Mouse (Mus musculus) CH12.LX (cell line): Measurements from ENCODE around the gene Stk32c. TPM values are rescaled to one million over a fixed set of nuclear protein-coding genes. Genes with fewer than 3 reads are reported as not detected.

Experiments
- DNase-seq: peaks from one replicate; pipeline ENCODE4 v3.0.0-alpha.2; 2013; ENCODE audit errors: extremely low read depth
- H3K27ac ChIP-seq: 2 replicates; pipeline ENCODE4 v1.5.1; 2012; ENCODE audit warnings: low read depth, mild to moderate bottlenecking, control low read depth, moderate library complexity; ENCODE audit not compliant: insufficient read depth
- H3K27me3 ChIP-seq: replicated peaks from 2 replicates; pipeline ENCODE3; 2012; ENCODE audit warnings: inconsistent platforms
- H3K36me3 ChIP-seq, 2 experiments: replicated peaks in 1 of 2; 2 replicates each; pipeline versions ENCODE3 to v1.6.1; 2012; ENCODE audit warnings: inconsistent platforms in 1 of 2, low read length in 1 of 2, mild to moderate bottlenecking in 1 of 2, mixed read lengths in 1 of 2, moderate library complexity in 1 of 2; ENCODE audit not compliant: control insufficient read depth in 1 of 2, insufficient read depth in 1 of 2
- H3K4me1 ChIP-seq, 2 experiments: 2 replicates each; pipeline ENCODE4 v1.6.1; 2012; ENCODE audit warnings: inconsistent platforms in 1 of 2, moderate library complexity in 1 of 2; ENCODE audit not compliant: insufficient read depth in 2 of 2, control insufficient read depth in 1 of 2
- H3K4me2 ChIP-seq: 2 replicates; pipeline ENCODE4 v1.6.1; 2012; ENCODE audit warnings: low read depth, mild to moderate bottlenecking, control low read depth; ENCODE audit not compliant: poor library complexity, insufficient read depth, severe bottlenecking
- H3K4me3 ChIP-seq, 3 experiments: fragments of 150-350 bp in 1 of 3; sonication (generic) in 1 of 3; replicated peaks in 1 of 3; 2 replicates each; pipeline versions ENCODE3 to v1.5.1; 2011 to 2012; ENCODE audit warnings: low read depth in 2 of 3, low read length in 2 of 3, mild to moderate bottlenecking in 2 of 3, moderate library complexity in 2 of 3, control low read depth in 1 of 3, improper control_type of control experiment in 1 of 3, inconsistent platforms in 1 of 3, mixed read lengths in 1 of 3; ENCODE audit not compliant: poor library complexity in 1 of 3
- H3K79me2 ChIP-seq: replicated peaks from 2 replicates; pipeline ENCODE4 v1.6.1; 2012; ENCODE audit warnings: mild to moderate bottlenecking, moderate library complexity; ENCODE audit not compliant: control insufficient read depth, poor library complexity, insufficient read depth, severe bottlenecking; ENCODE audit errors: extremely low read depth
- H3K9ac ChIP-seq: 2 replicates; pipeline ENCODE4 v1.6.1; 2012; ENCODE audit warnings: low read depth, mild to moderate bottlenecking, control low read depth, moderate library complexity; ENCODE audit not compliant: insufficient read depth
- H3K9me3 ChIP-seq: replicated peaks from 2 replicates; pipeline ENCODE3; 2012; ENCODE audit warnings: low read length, inconsistent platforms, mixed read lengths
- BHLHE40 ChIP-seq: IDR thresholded peaks from 2 replicates; pipeline ENCODE4 v1.6.1; 2011; ENCODE audit warnings: mild to moderate bottlenecking, low read depth, low read length, improper control_type of control experiment
- CHD1 ChIP-seq: IDR thresholded peaks from 2 replicates; pipeline ENCODE4 v1.6.1; 2012; ENCODE audit warnings: low read depth, low read length, improper control_type of control experiment, inconsistent platforms
- CHD2 ChIP-seq: IDR thresholded peaks from 2 replicates; pipeline ENCODE4 v1.6.1; 2011; ENCODE audit warnings: low read length, improper control_type of control experiment
- CTCF ChIP-seq, 2 experiments: IDR thresholded peaks in 1 of 2; conservative IDR thresholded peaks in 1 of 2; 2 replicates each; pipeline ENCODE4 v1.5.1; 2011 to 2012; ENCODE audit warnings: low read depth in 2 of 2, low read length in 2 of 2, improper control_type of control experiment in 1 of 2, inconsistent platforms in 1 of 2, mild to moderate bottlenecking in 1 of 2, moderate library complexity in 1 of 2
- E2F4 ChIP-seq: IDR thresholded peaks from 2 replicates; pipeline ENCODE4 v1.6.1; 2011; ENCODE audit warnings: low read depth, low read length, improper control_type of control experiment; ENCODE audit not compliant: insufficient replicate concordance
- ELF1 ChIP-seq: IDR thresholded peaks from 2 replicates; pipeline ENCODE4 v1.6.1; 2014; ENCODE audit warnings: low read depth, mild to moderate bottlenecking, inconsistent platforms, low read length, improper control_type of control experiment
- EP300 ChIP-seq: IDR thresholded peaks from 2 replicates; pipeline ENCODE4 v1.6.1; 2011; ENCODE audit warnings: low read length, improper control_type of control experiment
- ETS1 ChIP-seq: conservative IDR thresholded peaks from 2 replicates; pipeline ENCODE4 v1.6.1; 2012; ENCODE audit warnings: low read depth, mild to moderate bottlenecking, inconsistent platforms, low read length, improper control_type of control experiment, moderate library complexity
- GABPA ChIP-seq: IDR thresholded peaks from 2 replicates; pipeline ENCODE4 v1.6.1; 2012; ENCODE audit warnings: low read depth, low read length, improper control_type of control experiment, inconsistent platforms; ENCODE audit not compliant: insufficient replicate concordance
- HCFC1 ChIP-seq: IDR thresholded peaks from 2 replicates; pipeline ENCODE4 v1.6.1; 2012; ENCODE audit warnings: low read depth, mild to moderate bottlenecking, inconsistent platforms, low read length, improper control_type of control experiment
- IRF4 ChIP-seq: IDR thresholded peaks from 2 replicates; pipeline ENCODE4 v1.6.1; 2014; ENCODE audit warnings: low read depth, mild to moderate bottlenecking, inconsistent platforms, low read length, improper control_type of control experiment
- JUN ChIP-seq: IDR thresholded peaks from 2 replicates; pipeline ENCODE4 v1.6.1; 2011; ENCODE audit warnings: low read depth, mild to moderate bottlenecking, low read length, improper control_type of control experiment, moderate library complexity; ENCODE audit not compliant: insufficient read depth
- JUND ChIP-seq: conservative IDR thresholded peaks from 2 replicates; pipeline ENCODE4 v1.6.1; 2011; ENCODE audit warnings: low read depth, low read length, improper control_type of control experiment
- KAT2A ChIP-seq: IDR thresholded peaks from 2 replicates; pipeline ENCODE4 v1.6.1; 2012; ENCODE audit warnings: low read length, improper control_type of control experiment, inconsistent platforms; ENCODE audit not compliant: insufficient replicate concordance
- MAFK ChIP-seq: IDR thresholded peaks from 2 replicates; pipeline ENCODE4 v1.6.1; 2011; ENCODE audit warnings: low read length, improper control_type of control experiment; ENCODE audit not compliant: insufficient replicate concordance
- MAX ChIP-seq: IDR thresholded peaks from 2 replicates; pipeline ENCODE4 v1.6.1; 2011; ENCODE audit warnings: low read length, improper control_type of control experiment
- MAZ ChIP-seq: IDR thresholded peaks from 2 replicates; pipeline ENCODE4 v1.6.1; 2012; ENCODE audit warnings: low read depth, mild to moderate bottlenecking, inconsistent platforms, low read length, improper control_type of control experiment, moderate library complexity
- MEF2A ChIP-seq: IDR thresholded peaks from 2 replicates; pipeline ENCODE4 v1.6.1; 2014; ENCODE audit warnings: low read depth, mild to moderate bottlenecking, inconsistent platforms, low read length, improper control_type of control experiment, borderline replicate concordance
- MXI1 ChIP-seq: IDR thresholded peaks from 2 replicates; pipeline ENCODE4 v1.6.1; 2011; ENCODE audit warnings: mild to moderate bottlenecking, low read depth, low read length, improper control_type of control experiment
- MYC ChIP-seq: IDR thresholded peaks from 2 replicates; pipeline ENCODE4 v1.6.1; 2011; ENCODE audit warnings: low read depth, mild to moderate bottlenecking, improper control_type of control experiment, low read length
- NELFE ChIP-seq: IDR thresholded peaks from 2 replicates; pipeline ENCODE4 v1.6.1; 2011; ENCODE audit warnings: low read depth, low read length, improper control_type of control experiment
- NRF1 ChIP-seq: IDR thresholded peaks from 2 replicates; pipeline ENCODE4 v1.6.1; 2014; ENCODE audit warnings: low read depth, mild to moderate bottlenecking, inconsistent platforms, low read length, improper control_type of control experiment, moderate library complexity
- PAX5 ChIP-seq: IDR thresholded peaks from 2 replicates; pipeline ENCODE4 v1.6.1; 2012; ENCODE audit warnings: low read length, inconsistent platforms, mixed read lengths
- POLR2A ChIP-seq: IDR thresholded peaks from 2 replicates; pipeline ENCODE4 v1.6.1; 2011; ENCODE audit warnings: low read depth, mild to moderate bottlenecking, improper control_type of control experiment, low read length
- POLR2AphosphoS2 ChIP-seq: IDR thresholded peaks from 2 replicates; pipeline ENCODE4 v1.6.1; 2011; ENCODE audit warnings: low read depth, low read length, improper control_type of control experiment
- RAD21 ChIP-seq: IDR thresholded peaks from 2 replicates; pipeline ENCODE4 v1.6.1; 2011; ENCODE audit warnings: low read depth, mild to moderate bottlenecking, low read length, improper control_type of control experiment, moderate library complexity
- RCOR1 ChIP-seq: conservative IDR thresholded peaks from 2 replicates; pipeline ENCODE4 v1.6.1; 2012; ENCODE audit warnings: low read depth, mild to moderate bottlenecking, inconsistent platforms, low read length, improper control_type of control experiment
- SIN3A ChIP-seq: IDR thresholded peaks from 2 replicates; pipeline ENCODE4 v1.6.1; 2012; ENCODE audit warnings: low read length, improper control_type of control experiment, inconsistent platforms
- SMC3 ChIP-seq: IDR thresholded peaks from 2 replicates; pipeline ENCODE4 v1.6.1; 2011; ENCODE audit warnings: low read depth, low read length, improper control_type of control experiment
- TBP ChIP-seq: conservative IDR thresholded peaks from 2 replicates; pipeline ENCODE4 v1.6.1; 2011; ENCODE audit warnings: low read depth, low read length, improper control_type of control experiment
- TCF12 ChIP-seq: IDR thresholded peaks from 2 replicates; pipeline ENCODE4 v1.6.1; 2014; ENCODE audit warnings: low read depth, mild to moderate bottlenecking, inconsistent platforms, low read length, improper control_type of control experiment
- UBTF ChIP-seq: IDR thresholded peaks from 2 replicates; pipeline ENCODE4 v1.6.1; 2012; ENCODE audit warnings: low read depth, mild to moderate bottlenecking, inconsistent platforms, low read length, improper control_type of control experiment, moderate library complexity
- USF1 ChIP-seq: IDR thresholded peaks from 2 replicates; pipeline ENCODE4 v1.6.1; 2014; ENCODE audit warnings: low read depth, mild to moderate bottlenecking, inconsistent platforms, low read length, improper control_type of control experiment
- USF2 ChIP-seq: conservative IDR thresholded peaks from 2 replicates; pipeline ENCODE4 v1.6.1; 2011; ENCODE audit warnings: low read depth, low read length, improper control_type of control experiment
- ZC3H11A ChIP-seq: IDR thresholded peaks from 2 replicates; pipeline ENCODE4 v1.6.1; 2012; ENCODE audit warnings: low read depth, mild to moderate bottlenecking, inconsistent platforms, low read length, improper control_type of control experiment
- ZKSCAN1 ChIP-seq: IDR thresholded peaks from 2 replicates; pipeline ENCODE4 v1.6.1; 2012; ENCODE audit warnings: low read depth, inconsistent platforms, low read length, improper control_type of control experiment, borderline replicate concordance
- ZMIZ1 ChIP-seq: IDR thresholded peaks from 2 replicates; pipeline ENCODE4 v1.6.1; 2012; ENCODE audit warnings: low read depth, mild to moderate bottlenecking, inconsistent platforms, low read length, improper control_type of control experiment
- ZNF384 ChIP-seq: IDR thresholded peaks from 2 replicates; pipeline ENCODE4 v1.6.1; 2012; ENCODE audit warnings: low read depth, low read length, improper control_type of control experiment, inconsistent platforms
- dilution Hi-C: fragments of 300-500 bp; cut with MboI; formaldehyde crosslinking; loops from 2 replicates; pipeline ENCODE4 v1.14.3; 2020; ENCODE audit warnings: low sequenced_read_pairs; ENCODE audit not compliant: extremely low pct_unique_long_range_greater_than_20kb, extremely low pct_ligation_motif_present
- in situ Hi-C: fragments of 300-500 bp; cut with MboI; formaldehyde crosslinking; loops from 3 replicates; pipeline ENCODE4 v1.14.3; 2019; ENCODE audit warnings: low sequenced_read_pairs, low pct_ligation_motif_present, low pct_unique_long_range_greater_than_20kb, mixed read lengths
- polyA plus RNA-seq: library from polyadenylated mRNA; unstranded; fragments of >175 nt; gene quantifications from 2 replicates; pipeline ENCODE4 v1.2.1, GENCODE M21; 2012; ENCODE audit warnings: low read depth; ENCODE audit not compliant: insufficient read length
- total RNA-seq, 2 experiments: library from RNA; depleted of rRNA; stranded (reverse); fragments of 300-350 nt in 1 of 2; fragments of >200 nt in 1 of 2; gene quantifications; 2 replicates each; pipeline ENCODE4 v1.2.3; 2012 to 2014

The Stk32c gene
- total and polyA plus RNA-seq, 3 experiments: not detected

- no peaks in the 10 kb centered on the region for H3K79me2 ChIP-seq
- TF ChIP-seq TCF12 (no peak), ZMIZ1 (no peak), RAD21 (peak; percentile 38), ZNF384 (no peak), ETS1 (no peak), CHD2 (no peak), NELFE (peak; percentile 51; the same call in 1 of the 2 replicates), MXI1 (no peak), BHLHE40 (no peak), USF1 (no peak), EP300 (no peak), MAX (no peak), JUN (no peak), TBP (no peak), USF2 (no peak), MYC (0 out of 2 replicates have a peak, but pooled peaks have one; percentile 13), HCFC1 (no peak), ZKSCAN1 (no peak), POLR2A (no peak), ELF1 (peak; percentile 26; the same call in 1 of the 2 replicates), RCOR1 (no peak), KAT2A (no peak), E2F4 (no peak), CTCF (conservative IDR thresholded peaks at IDR 0.05 in 1 of 2, IDR thresholded peaks at IDR 0.05 in 1 of 2; ENCODE audit: low read depth in 2 of 2, low read length in 2 of 2) (peak; percentile 38 to 64; a peak in 3 of 4 replicates), MAFK (no peak), NRF1 (no peak), PAX5 (no peak), JUND (no peak), SMC3 (peak; percentile 23; the same call in 1 of the 2 replicates), GABPA (no peak), SIN3A (no peak), CHD1 (no peak), UBTF (no peak), POLR2AphosphoS2 (no peak), ZC3H11A (no peak), MEF2A (peak; percentile 89), IRF4 (no peak), MAZ (no peak)
- no peak overlapping the region for H3K4me2 ChIP-seq
- no peaks in the 10 kb centered on the region for H3K4me1 ChIP-seq
- peaks cover 85% of the 10 kb centered on the region for H3K27me3 ChIP-seq
- no peak overlapping the region for H3K27ac ChIP-seq
- no peak overlapping the region for H3K9ac ChIP-seq
- in situ Hi-C loops: no loop called here
- H3K9me3 ChIP-seq: no peaks in the 10 kb centered on the region
- dilution Hi-C loops: no loop called here
- no peak overlapping the region for H3K4me3 ChIP-seq
- peak; percentile 48 for DNase-seq
- H3K36me3 ChIP-seq: no peaks in the 10 kb centered on the region
These were observed 144.9 kb downstream of the Stk32c start for GRCm38 (mm10) chr7:139068182-139068623.
